Mouse (Mus musculus): ENCODE results near the gene P2rx7. TPM values are rescaled to one million over a fixed set of nuclear protein-coding genes. Genes with fewer than 3 reads are reported as not detected.
A peak's percentile ranks its signal among the peaks of the same experiment; 100 is the strongest.

P2rx7 gene
- polyA plus RNA-seq, 1 experiment from 2014 or later: 1.5 TPM

DNA sequence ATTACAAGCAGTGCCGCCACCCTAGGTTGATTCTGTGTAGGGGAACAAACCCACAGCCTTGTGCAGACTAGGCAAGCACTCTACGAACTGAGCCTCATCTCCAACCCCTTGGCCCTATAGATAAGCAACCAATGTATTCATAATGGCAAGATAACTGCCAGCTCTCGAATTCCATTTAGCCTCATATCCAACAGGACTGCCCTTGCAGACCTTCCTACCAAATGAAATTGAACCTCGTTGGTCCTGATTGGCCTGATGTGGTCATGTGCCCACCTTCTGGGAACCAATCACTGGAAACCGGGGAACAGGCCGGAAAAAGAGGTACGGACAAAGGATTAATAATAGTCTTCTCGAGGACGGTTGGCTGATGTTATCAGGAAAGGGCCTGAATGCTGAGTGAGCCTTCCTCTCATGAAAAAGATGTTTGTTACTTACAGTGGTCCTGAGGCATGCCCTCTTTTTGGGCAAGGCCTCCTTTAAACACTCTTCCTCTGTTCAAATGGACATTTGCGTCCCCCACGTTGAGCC, 18.7 kb upstream of the P2rx7 start:
- Histone ChIP-seq H3K4me3 (replicated peaks) (no peak overlapping the region), H3K4me1 (replicated peaks) (peaks cover 15% of the 10 kb centered on the region), H3K27ac (replicated peaks) (no peak overlapping the region), H3K4me2 (no peak overlapping the region), H3K36me3 (replicated peaks) (no peaks in the 10 kb centered on the region), H3K27me3 (no peaks in the 10 kb centered on the region), H3K9ac (no peak overlapping the region), H3K9me3 (replicated peaks) (no peaks in the 10 kb centered on the region)
- WGBS (ENCODE audit: insufficient replicate concordance): 47% methylated on average over 11 of the region's 11 CpGs
- peak; percentile 47; the same call in 1 of the 2 replicates for ATAC-seq (ENCODE audit: insufficient read depth)

- 64% methylated on average over 14 of the region's 14 CpGs for WGBS (ENCODE audit: insufficient replicate concordance)
- Histone ChIP-seq H3K36me3 (replicated peaks) (no peaks in the 10 kb centered on the region), H3K27ac (replicated peaks) (no peak overlapping the region), H3K9me3 (replicated peaks) (no peaks in the 10 kb centered on the region), H3K27me3 (no peaks in the 10 kb centered on the region), H3K4me3 (replicated peaks) (no peak overlapping the region), H3K4me1 (replicated peaks) (peaks cover 15% of the 10 kb centered on the region), H3K9ac (no peak overlapping the region), H3K4me2 (no peak overlapping the region)
- ATAC-seq (ENCODE audit: insufficient read depth): no peak
Measured at GRCm38 (mm10) chr5:122625565-122626252, 18.0 kb upstream of the P2rx7 start.

DNA sequence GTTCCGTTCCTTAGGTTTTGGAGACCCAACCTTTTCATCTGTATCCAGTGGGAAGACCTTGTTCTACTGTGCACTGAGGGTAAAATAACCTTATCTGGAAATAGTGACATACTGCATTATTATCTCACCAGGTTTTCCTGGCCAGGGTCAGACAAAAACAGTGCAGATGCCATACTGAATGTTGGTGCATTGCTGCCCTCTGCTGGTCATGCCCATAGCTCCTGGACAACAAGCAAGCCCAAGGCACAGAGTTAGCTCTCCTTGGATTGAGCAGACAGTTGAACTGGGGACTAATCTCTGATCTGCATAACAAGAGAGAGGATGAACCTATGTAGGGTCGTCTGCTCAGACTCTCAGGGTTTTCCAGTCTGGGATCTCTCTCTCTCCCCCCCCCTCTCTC, 16.5 kb upstream of the P2rx7 start:
- Histone ChIP-seq H3K4me1 (replicated peaks) (peaks cover 10% of the 10 kb centered on the region), H3K27me3 (no peaks in the 10 kb centered on the region), H3K9me3 (replicated peaks) (no peaks in the 10 kb centered on the region), H3K9ac (no peak overlapping the region), H3K27ac (replicated peaks) (no peak overlapping the region), H3K36me3 (replicated peaks) (no peaks in the 10 kb centered on the region), H3K4me2 (no peak overlapping the region), H3K4me3 (replicated peaks) (no peak overlapping the region)
- no peak for ATAC-seq (ENCODE audit: insufficient read depth)
- WGBS (ENCODE audit: insufficient replicate concordance): 36% methylated on average over 2 of the region's 2 CpGs

DNA sequence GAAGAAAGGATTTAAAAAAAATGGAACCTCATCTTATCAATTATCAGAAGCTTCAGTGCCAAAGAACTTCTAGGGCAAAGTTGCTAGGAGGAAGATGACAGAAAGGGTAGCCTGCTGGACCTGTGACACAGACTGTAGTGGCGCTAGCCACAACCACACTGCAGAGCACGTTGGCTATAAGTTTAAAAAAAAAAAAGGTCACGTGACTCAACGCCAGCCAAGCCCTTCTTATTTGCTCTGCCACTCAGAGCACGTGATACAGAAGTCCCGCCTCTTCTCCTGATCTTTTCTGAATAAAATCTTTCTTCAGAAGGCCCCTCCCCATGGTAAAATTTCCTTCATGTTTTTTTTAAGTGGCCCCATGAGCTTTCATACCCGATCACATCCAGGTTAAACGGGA, 8.5 kb upstream of the P2rx7 start:
- no peak overlapping the region for H3K9ac ChIP-seq
- H3K9me3 ChIP-seq (replicated peaks): no peaks in the 10 kb centered on the region
- no peak overlapping the region for H3K4me3 ChIP-seq (replicated peaks)
- H3K4me2 ChIP-seq: no peak overlapping the region
- 53% methylated on average over 8 of the region's 8 CpGs for WGBS (ENCODE audit: insufficient replicate concordance)
- no peaks in the 10 kb centered on the region for H3K36me3 ChIP-seq (replicated peaks)
- no peaks in the 10 kb centered on the region for H3K27me3 ChIP-seq
- H3K4me1 ChIP-seq (replicated peaks): peaks cover 9% of the 10 kb centered on the region; the same call in 1 of the 2 replicates
- no peak for ATAC-seq (ENCODE audit: insufficient read depth)
- H3K27ac ChIP-seq (replicated peaks): no peak overlapping the region

DNA sequence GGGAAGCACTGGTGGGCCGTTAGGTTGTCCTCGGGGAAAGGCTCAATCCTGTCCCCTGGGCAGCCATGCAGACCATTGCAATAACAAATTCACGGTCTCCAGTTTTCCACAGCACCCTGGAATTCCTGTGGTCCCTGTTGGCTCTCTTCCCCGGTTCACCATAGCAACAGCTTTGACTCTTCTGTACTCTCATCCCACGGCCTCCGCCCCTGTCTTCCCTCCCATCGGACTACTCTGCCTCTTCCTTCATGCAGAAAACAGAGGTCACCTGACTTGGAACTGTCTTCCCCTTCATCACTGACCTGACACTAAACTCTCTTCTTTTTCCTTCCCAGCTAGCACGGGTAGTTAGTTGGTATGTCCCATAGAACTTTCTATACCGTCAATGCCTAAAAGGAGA, 7.4 kb upstream of the P2rx7 start:
- 74% methylated on average over 9 of the region's 9 CpGs for WGBS (ENCODE audit: insufficient replicate concordance)
- H3K4me1 ChIP-seq (replicated peaks): peaks cover 9% of the 10 kb centered on the region; the same call in 1 of the 2 replicates
- no peak overlapping the region for H3K4me3 ChIP-seq (replicated peaks)
- no peak overlapping the region for H3K27ac ChIP-seq (replicated peaks)
- no peak for ATAC-seq (ENCODE audit: insufficient read depth)
- no peak overlapping the region for H3K9ac ChIP-seq
- H3K27me3 ChIP-seq: no peaks in the 10 kb centered on the region
- H3K4me2 ChIP-seq: no peak overlapping the region
- H3K9me3 ChIP-seq (replicated peaks): no peaks in the 10 kb centered on the region
- no peaks in the 10 kb centered on the region for H3K36me3 ChIP-seq (replicated peaks)

GRCm38 (mm10) chr5:122636958-122637357, 6.8 kb upstream of the P2rx7 start:
- Histone ChIP-seq H3K27me3 (no peaks in the 10 kb centered on the region), H3K36me3 (replicated peaks) (no peaks in the 10 kb centered on the region), H3K4me2 (peak overlapping the region; percentile 25; the same call in 1 of the 2 replicates), H3K4me3 (replicated peaks) (no peak overlapping the region), H3K27ac (replicated peaks) (no peak overlapping the region), H3K4me1 (replicated peaks) (peaks cover 9% of the 10 kb centered on the region; the same call in 1 of the 2 replicates), H3K9ac (no peak overlapping the region), H3K9me3 (replicated peaks) (no peaks in the 10 kb centered on the region)
- WGBS (ENCODE audit: insufficient replicate concordance): 44% methylated on average over 16 of the region's 16 CpGs
- ATAC-seq (ENCODE audit: insufficient read depth): no peak

- Histone ChIP-seq H3K27ac (replicated peaks) (no peak overlapping the region), H3K9me3 (replicated peaks) (no peaks in the 10 kb centered on the region), H3K4me1 (replicated peaks) (peaks cover 9% of the 10 kb centered on the region; the same call in 1 of the 2 replicates), H3K4me3 (replicated peaks) (no peak overlapping the region), H3K27me3 (no peaks in the 10 kb centered on the region), H3K4me2 (no peak overlapping the region), H3K36me3 (replicated peaks) (no peaks in the 10 kb centered on the region), H3K9ac (no peak overlapping the region)
- WGBS (ENCODE audit: insufficient replicate concordance): 29% methylated on average over 2 of the region's 2 CpGs
- no peak for ATAC-seq (ENCODE audit: insufficient read depth)
Measured at GRCm38 (mm10) chr5:122638296-122638695, 5.4 kb upstream of the P2rx7 start.

GRCm38 (mm10) chr5:122639517-122639916, 4.2 kb upstream of the P2rx7 start:
- Histone ChIP-seq H3K9ac (no peak overlapping the region), H3K4me3 (replicated peaks) (no peak overlapping the region), H3K27me3 (no peaks in the 10 kb centered on the region), H3K4me2 (no peak overlapping the region), H3K9me3 (replicated peaks) (no peaks in the 10 kb centered on the region), H3K27ac (replicated peaks) (no peak overlapping the region), H3K4me1 (replicated peaks) (peaks cover 21% of the 10 kb centered on the region), H3K36me3 (replicated peaks) (no peaks in the 10 kb centered on the region)
- 63% methylated on average over 4 of the region's 4 CpGs for WGBS (ENCODE audit: insufficient replicate concordance)
- no peak for ATAC-seq (ENCODE audit: insufficient read depth)

DNA sequence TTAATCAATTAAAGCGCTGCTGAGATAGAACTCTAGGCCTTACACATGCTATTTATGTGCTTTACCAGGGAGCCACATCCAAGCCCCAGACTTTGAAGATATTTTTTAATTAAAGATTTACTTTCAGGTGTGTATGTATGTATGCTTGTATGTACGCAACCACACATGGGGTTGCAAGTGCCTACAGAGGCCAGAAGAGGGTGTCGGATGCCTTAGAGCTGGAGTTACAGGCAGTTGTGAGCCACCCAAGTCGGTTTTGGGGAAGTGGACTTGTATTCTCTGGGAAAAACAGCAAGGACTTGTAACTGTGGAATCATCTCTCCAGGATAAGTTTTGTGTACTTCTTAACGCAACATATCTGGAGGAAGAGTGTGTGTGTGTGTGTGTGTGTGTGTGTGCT, 3.7 kb upstream of the P2rx7 start:
- no peak overlapping the region for H3K9ac ChIP-seq
- H3K4me1 ChIP-seq (replicated peaks): peaks cover 22% of the 10 kb centered on the region
- H3K36me3 ChIP-seq (replicated peaks): no peaks in the 10 kb centered on the region
- no peak overlapping the region for H3K27ac ChIP-seq (replicated peaks)
- no peak for ATAC-seq (ENCODE audit: insufficient read depth)
- no peak overlapping the region for H3K4me2 ChIP-seq
- 0 out of 2 replicates have a peak, but pooled peaks cover 1% of the 10 kb centered on the region for H3K27me3 ChIP-seq
- no peaks in the 10 kb centered on the region for H3K9me3 ChIP-seq (replicated peaks)
- H3K4me3 ChIP-seq (replicated peaks): no peak overlapping the region
- 65% methylated on average over 5 of the region's 5 CpGs for WGBS (ENCODE audit: insufficient replicate concordance)

- 24% methylated on average over 15 of the region's 15 CpGs for WGBS (ENCODE audit: insufficient replicate concordance)
- Histone ChIP-seq H3K4me2 (peak overlapping the region; percentile 25), H3K9me3 (replicated peaks) (no peaks in the 10 kb centered on the region), H3K27ac (replicated peaks) (no peak overlapping the region), H3K4me1 (replicated peaks) (peaks cover 23% of the 10 kb centered on the region), H3K4me3 (replicated peaks) (0 out of 2 replicates have a peak overlapping the region, but pooled peaks have one; percentile 0), H3K27me3 (peaks cover 16% of the 10 kb centered on the region), H3K9ac (no peak overlapping the region), H3K36me3 (replicated peaks) (no peaks in the 10 kb centered on the region)
- ATAC-seq (ENCODE audit: insufficient read depth): peak; percentile 47
Measured at GRCm38 (mm10) chr5:122644111-122644607, 448 bp downstream of the P2rx7 start.

DNA sequence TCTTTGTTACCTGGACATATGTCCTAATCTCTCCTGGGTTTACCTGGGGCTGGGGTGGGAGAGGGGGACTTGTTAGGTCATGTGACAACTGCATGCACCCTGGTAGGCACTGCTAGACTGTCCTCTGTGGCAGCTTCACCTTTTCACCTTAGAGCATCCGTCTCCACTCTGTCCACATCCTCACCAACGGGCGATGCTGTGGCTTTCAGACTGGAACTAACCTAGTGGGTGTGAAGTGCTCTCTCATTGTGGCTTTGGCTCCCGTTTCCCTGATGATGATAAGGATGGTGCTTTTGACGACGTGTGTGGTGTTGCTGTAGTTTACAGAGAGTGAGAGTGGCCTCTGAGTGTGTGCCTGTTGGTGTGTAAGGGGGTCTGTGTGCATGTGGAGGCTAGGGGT, 1.6 kb downstream of the P2rx7 start:
- no peak overlapping the region for H3K27ac ChIP-seq (replicated peaks)

More for the DNA sequence above, 1.6 kb downstream of the P2rx7 start:
- Histone ChIP-seq H3K27me3 (peaks cover 17% of the 10 kb centered on the region), H3K9ac (no peak overlapping the region), H3K4me2 (no peak overlapping the region), H3K36me3 (replicated peaks) (no peaks in the 10 kb centered on the region), H3K4me3 (replicated peaks) (no peak overlapping the region), H3K4me1 (replicated peaks) (peaks cover 23% of the 10 kb centered on the region), H3K9me3 (replicated peaks) (no peaks in the 10 kb centered on the region)
- 24% methylated on average over 6 of the region's 6 CpGs for WGBS (ENCODE audit: insufficient replicate concordance)
- ATAC-seq (ENCODE audit: insufficient read depth): no peak

All from liver, embryonic 15.5 days (tissue).